Mouse (Mus musculus) layer of hippocampus, adult 2 months (tissue): ENCODE data around the gene Fat3. TPM values are rescaled to one million over a fixed set of nuclear protein-coding genes. Genes with fewer than 3 reads are reported as not detected.

Experiments used
- DNase-seq, 2 experiments: peaks; one replicate each; pipeline ENCODE4 v3.0.0; 2022; ENCODE audit warnings: low spot score in 2 of 2
- H3K27ac ChIP-seq: fragments of 200-600 bp; 2 replicates; pipeline ENCODE4 v1.8.1; 2022
- H3K4me3 ChIP-seq: fragments of 200-600 bp; 2 replicates; pipeline ENCODE4 v1.8.1; 2022; ENCODE audit warnings: mild to moderate bottlenecking
- CTCF ChIP-seq: fragments of 200-600 bp; conservative IDR thresholded peaks from 2 replicates; pipeline ENCODE4 v1.8.1; 2022; ENCODE audit warnings: antibody characterized with exemption, mild to moderate bottlenecking, moderate library complexity
- total RNA-seq, 2 experiments: library from RNA; stranded (reverse); gene quantifications; 2 replicates each; pipeline ENCODE4 v1.2.3; 2021

The Fat3 gene
- total RNA-seq, 2 experiments from 2014 or later: 37.1 to 37.5 TPM

GRCm38 (mm10) chr9:15978317-15978716, 522.8 kb downstream of the Fat3 start:
- DNase-seq: no peak
- no peak overlapping the region for H3K27ac ChIP-seq
- no peak for TF ChIP-seq CTCF

GRCm38 (mm10) chr9:15976959-15977663, 524.0 kb downstream of the Fat3 start:
- no peak overlapping the region for H3K4me3 ChIP-seq
- TF ChIP-seq CTCF: no peak
- no peak overlapping the region for H3K27ac ChIP-seq
- no peak for DNase-seq

More at GRCm38 (mm10) chr9:15978317-15978716, 522.8 kb downstream of the Fat3 start:
- H3K4me3 ChIP-seq: no peak overlapping the region

- DNase-seq: no peak
These were observed 525.1 kb downstream of the Fat3 start for GRCm38 (mm10) chr9:15975999-15976398.

GRCm38 (mm10) chr9:15972201-15972600, 528.9 kb downstream of the Fat3 start:
- H3K27ac ChIP-seq: no peak overlapping the region
- H3K4me3 ChIP-seq: no peak overlapping the region
- DNase-seq: no peak
- TF ChIP-seq CTCF: no peak

More at GRCm38 (mm10) chr9:15975999-15976398, 525.1 kb downstream of the Fat3 start:
- Histone ChIP-seq H3K4me3 (no peak overlapping the region), H3K27ac (no peak overlapping the region)
- TF ChIP-seq CTCF: peak; percentile 29

- no peak overlapping the region for H3K4me3 ChIP-seq
- DNase-seq: no peak
- no peak for TF ChIP-seq CTCF
- no peak overlapping the region for H3K27ac ChIP-seq
These were observed 529.7 kb downstream of the Fat3 start for GRCm38 (mm10) chr9:15971393-15971792.

- Histone ChIP-seq H3K4me3 (no peak overlapping the region), H3K27ac (no peak overlapping the region)
- no peak for TF ChIP-seq CTCF
- no peak for DNase-seq
These were observed 536.9 kb downstream of the Fat3 start for GRCm38 (mm10) chr9:15964198-15964597.

GRCm38 (mm10) chr9:15962886-15963285, 538.2 kb downstream of the Fat3 start:
- Histone ChIP-seq H3K27ac (no peak overlapping the region), H3K4me3 (no peak overlapping the region)
- TF ChIP-seq CTCF: no peak
- no peak for DNase-seq

GRCm38 (mm10) chr9:15958224-15958787, 542.8 kb downstream of the Fat3 start:
- no peak overlapping the region for H3K27ac ChIP-seq
- DNase-seq: no peak
- no peak for TF ChIP-seq CTCF
- H3K4me3 ChIP-seq: no peak overlapping the region

- TF ChIP-seq CTCF: no peak
- DNase-seq: no peak
- Histone ChIP-seq H3K4me3 (no peak overlapping the region), H3K27ac (no peak overlapping the region)
These were observed 543.3 kb downstream of the Fat3 start for GRCm38 (mm10) chr9:15957816-15958215.

- Histone ChIP-seq H3K27ac (no peak overlapping the region), H3K4me3 (no peak overlapping the region)
- DNase-seq: no peak
- peak; percentile 30 for TF ChIP-seq CTCF
These were observed 545.8 kb downstream of the Fat3 start for GRCm38 (mm10) chr9:15955147-15955782.

- Histone ChIP-seq H3K27ac (no peak overlapping the region), H3K4me3 (no peak overlapping the region)
- DNase-seq: no peak
- TF ChIP-seq CTCF: no peak
These were observed 546.8 kb downstream of the Fat3 start for GRCm38 (mm10) chr9:15954338-15954704.

GRCm38 (mm10) chr9:15953585-15954337, 547.3 kb downstream of the Fat3 start:
- H3K27ac ChIP-seq: no peak overlapping the region
- H3K4me3 ChIP-seq: no peak overlapping the region
- TF ChIP-seq CTCF: no peak
- no peak for DNase-seq

GRCm38 (mm10) chr9:15948086-15948485, 553.0 kb downstream of the Fat3 start:
- no peak overlapping the region for H3K4me3 ChIP-seq
- TF ChIP-seq CTCF: no peak
- H3K27ac ChIP-seq: no peak overlapping the region
- no peak for DNase-seq
